Mouse (Mus musculus) MEL (cell line): ENCODE measurements around the gene Hrnr. TPM values are rescaled to one million over a fixed set of nuclear protein-coding genes. Genes with fewer than 3 reads are reported as not detected.

Experiments used
- DNase-seq: peaks from one replicate; pipeline ENCODE4 v3.0.0; 2011; ENCODE audit warnings: low read depth, low spot score
- H3K27ac ChIP-seq: 2 replicates; pipeline ENCODE4 v1.5.1; 2012; ENCODE audit warnings: low read depth, mild to moderate bottlenecking, control low read depth, low read length, moderate library complexity; ENCODE audit not compliant: control insufficient read depth
- H3K27me3 ChIP-seq, 2 experiments: fragments of 150-350 bp in 1 of 2; sonication (generic) in 1 of 2; 2 replicates each; pipeline ENCODE4 v1.6.1; 2012; ENCODE audit warnings: low read length in 2 of 2, mild to moderate bottlenecking in 2 of 2, improper control_type of control experiment in 1 of 2, moderate library complexity in 1 of 2; ENCODE audit not compliant: insufficient read depth in 2 of 2, control insufficient read depth in 1 of 2
- H3K36me3 ChIP-seq, 2 experiments: 2 replicates each; pipeline ENCODE4 v1.6.1; 2012 to 2014; ENCODE audit warnings: low read length in 2 of 2, improper control_type of control experiment in 1 of 2, inconsistent platforms in 1 of 2, mild to moderate bottlenecking in 1 of 2; ENCODE audit not compliant: insufficient read depth in 2 of 2, control insufficient read depth in 1 of 2
- H3K4me1 ChIP-seq, 2 experiments: fragments of 150-350 bp in 1 of 2; sonication (generic) in 1 of 2; 2 replicates each; pipeline ENCODE4 v1.6.1; 2012; ENCODE audit warnings: low read length in 2 of 2, improper control_type of control experiment in 1 of 2, mild to moderate bottlenecking in 1 of 2; ENCODE audit not compliant: insufficient read depth in 2 of 2, control insufficient read depth in 1 of 2
- H3K4me3 ChIP-seq, 2 experiments: fragments of 150-350 bp in 1 of 2; sonication (generic) in 1 of 2; 2 replicates each; pipeline ENCODE4 v1.5.1; 2012; ENCODE audit warnings: low read depth in 2 of 2, low read length in 2 of 2, mild to moderate bottlenecking in 2 of 2, moderate library complexity in 2 of 2, control low read depth in 1 of 2, improper control_type of control experiment in 1 of 2; ENCODE audit not compliant: control insufficient read depth in 1 of 2, insufficient read depth in 1 of 2
- H3K79me2 ChIP-seq: 2 replicates; pipeline ENCODE4 v1.6.1; 2012; ENCODE audit warnings: mild to moderate bottlenecking, low read length, moderate library complexity; ENCODE audit not compliant: control insufficient read depth, poor library complexity, insufficient read depth
- H3K9ac ChIP-seq: 2 replicates; pipeline ENCODE4 v1.6.1; 2012; ENCODE audit warnings: low read depth, mild to moderate bottlenecking, control low read depth, low read length, moderate library complexity; ENCODE audit not compliant: control insufficient read depth, poor library complexity, severe bottlenecking
- H3K9me3 ChIP-seq: fragments of 150-350 bp; sonication (generic); replicated peaks from 2 replicates; pipeline ENCODE4 v1.6.1; 2012; ENCODE audit warnings: mild to moderate bottlenecking, low read length, improper control_type of control experiment, moderate library complexity; ENCODE audit not compliant: insufficient read depth
- CHD1 ChIP-seq: IDR thresholded peaks from 2 replicates; pipeline ENCODE4 v1.6.1; 2012; ENCODE audit warnings: low read depth, mild to moderate bottlenecking, inconsistent platforms, low read length, improper control_type of control experiment
- CHD2 ChIP-seq: IDR thresholded peaks from 2 replicates; pipeline ENCODE4 v1.6.1; 2011; ENCODE audit warnings: low read length, improper control_type of control experiment
- E2F4 ChIP-seq: IDR thresholded peaks from 2 replicates; pipeline ENCODE4 v1.6.1; 2011; ENCODE audit warnings: low read depth, low read length, improper control_type of control experiment, borderline replicate concordance
- ELF1 ChIP-seq: IDR thresholded peaks from 2 replicates; pipeline ENCODE4 v1.6.1; 2014; ENCODE audit warnings: low read depth, mild to moderate bottlenecking, inconsistent platforms, low read length, improper control_type of control experiment, moderate library complexity
- EP300 ChIP-seq, 2 experiments: IDR thresholded peaks; 2 replicates each; pipeline ENCODE4 v1.6.1; 2011; ENCODE audit warnings: improper control_type of control experiment in 2 of 2, low read length in 2 of 2, low read depth in 1 of 2, mild to moderate bottlenecking in 1 of 2
- GATA1 ChIP-seq: IDR thresholded peaks from 2 replicates; pipeline ENCODE4 v1.6.1; 2011; ENCODE audit warnings: low read depth, low read length, improper control_type of control experiment
- JUND ChIP-seq: IDR thresholded peaks from 2 replicates; pipeline ENCODE4 v1.6.1; 2011; ENCODE audit warnings: low read depth, mild to moderate bottlenecking, improper control_type of control experiment, low read length
- MAFK ChIP-seq: IDR thresholded peaks from 2 replicates; pipeline ENCODE4 v1.6.1; 2011; ENCODE audit warnings: low read depth, mild to moderate bottlenecking, low read length, improper control_type of control experiment, borderline replicate concordance
- NRF1 ChIP-seq: IDR thresholded peaks from 2 replicates; pipeline ENCODE4 v1.6.1; 2014; ENCODE audit warnings: low read depth, mild to moderate bottlenecking, inconsistent platforms, low read length, improper control_type of control experiment, moderate library complexity; ENCODE audit not compliant: poor library complexity, insufficient read depth, severe bottlenecking
- POLR2A ChIP-seq, 2 experiments: IDR thresholded peaks; 2 replicates each; pipeline ENCODE4 v1.6.1; 2011 to 2012; ENCODE audit warnings: low read length in 2 of 2, mild to moderate bottlenecking in 2 of 2, control low read depth in 1 of 2, improper control_type of control experiment in 1 of 2, low read depth in 1 of 2, moderate library complexity in 1 of 2; ENCODE audit not compliant: control insufficient read depth in 1 of 2, insufficient read depth in 1 of 2, poor library complexity in 1 of 2
- POLR2AphosphoS5 ChIP-seq: IDR thresholded peaks from 2 replicates; pipeline ENCODE4 v1.6.1; 2012; ENCODE audit warnings: low read depth, borderline replicate concordance, mild to moderate bottlenecking, inconsistent platforms, low read length, moderate library complexity, mixed read lengths
- RAD21 ChIP-seq: IDR thresholded peaks from 2 replicates; pipeline ENCODE4 v1.6.1; 2011; ENCODE audit warnings: mild to moderate bottlenecking, low read depth, low read length, improper control_type of control experiment
- RCOR1 ChIP-seq: IDR thresholded peaks from 2 replicates; pipeline ENCODE4 v1.6.1; 2012; ENCODE audit warnings: low read depth, mild to moderate bottlenecking, inconsistent platforms, low read length, improper control_type of control experiment
- SMC3 ChIP-seq: IDR thresholded peaks from 2 replicates; pipeline ENCODE4 v1.6.1; 2011; ENCODE audit warnings: low read depth, low read length, improper control_type of control experiment
- TAL1 ChIP-seq: IDR thresholded peaks from 2 replicates; pipeline ENCODE4 v1.6.1; 2012; ENCODE audit warnings: mild to moderate bottlenecking, inconsistent platforms, low read length, moderate library complexity, mixed read lengths
- TBP ChIP-seq: IDR thresholded peaks from 2 replicates; pipeline ENCODE4 v1.8.0; 2011; ENCODE audit warnings: low read depth, low read length, improper control_type of control experiment
- TCF12 ChIP-seq: IDR thresholded peaks from 2 replicates; pipeline ENCODE4 v1.6.1; 2014; ENCODE audit warnings: low read depth, mild to moderate bottlenecking, inconsistent platforms, low read length, improper control_type of control experiment, moderate library complexity
- ZC3H11A ChIP-seq: IDR thresholded peaks from 2 replicates; pipeline ENCODE4 v1.6.1; 2012; ENCODE audit warnings: low read depth, mild to moderate bottlenecking, inconsistent platforms, low read length, improper control_type of control experiment
- ZKSCAN1 ChIP-seq: IDR thresholded peaks from 2 replicates; pipeline ENCODE4 v1.6.1; 2012; ENCODE audit warnings: low read depth, mild to moderate bottlenecking, inconsistent platforms, low read length, improper control_type of control experiment, moderate library complexity
- ZMIZ1 ChIP-seq: IDR thresholded peaks from 2 replicates; pipeline ENCODE4 v1.6.1; 2012; ENCODE audit warnings: low read depth, mild to moderate bottlenecking, inconsistent platforms, low read length, improper control_type of control experiment, moderate library complexity
- polyA plus RNA-seq, 2 experiments: library from polyadenylated mRNA; stranded (reverse) in 1 of 2; unstranded in 1 of 2; fragments of >175 nt in 1 of 2; fragments of >200 nt in 1 of 2; gene quantifications; 2 replicates each; pipeline versions ENCODE4 v1.2.1 to v1.2.4; 2012; ENCODE audit warnings: low replicate concordance in 2 of 2, low read depth in 1 of 2; ENCODE audit not compliant: insufficient read length in 2 of 2, insufficient read depth in 1 of 2, missing spikeins in 1 of 2
- total RNA-seq: library from RNA; depleted of rRNA; stranded (reverse); fragments of 300-350 nt; gene quantifications from 2 replicates; pipeline ENCODE4 v1.2.3, GENCODE M21; 2012; rRNA removed

The Hrnr gene
- total RNA-seq (not detected in 2 replicates), polyA plus RNA-seq (not detected)

DNA sequence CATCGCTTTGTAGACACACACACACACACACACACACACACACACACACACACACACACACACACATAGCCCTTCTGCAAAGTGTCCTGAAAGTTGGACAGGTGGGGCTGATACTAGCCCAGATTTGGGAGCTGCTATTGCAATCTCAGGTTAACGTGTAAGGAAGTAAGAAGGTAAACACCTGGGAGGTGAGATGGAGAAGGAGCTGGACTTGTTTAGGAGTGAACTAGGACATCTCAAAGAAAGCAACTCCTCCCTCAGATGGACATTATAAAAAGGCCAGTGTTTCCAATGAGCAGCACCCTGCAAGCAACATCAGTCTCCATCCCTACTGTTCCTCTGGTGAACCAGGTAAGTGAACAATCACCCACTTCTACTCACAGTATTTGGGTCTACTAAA is at the start of gene Hrnr:
Gene Hrnr, plus strand, starts transcription at position 301 of the 400 bp plus-strand sequence.
- no peaks in the 10 kb centered on the region for H3K4me1 ChIP-seq
- TF ChIP-seq ZMIZ1 (no peak), SMC3 (no peak), GATA1 (no peak), TCF12 (no peak), ZC3H11A (no peak), POLR2A (IDR thresholded peaks at IDR 0.05; ENCODE audit: control insufficient read depth in 1 of 2, insufficient read depth in 1 of 2, low read depth in 1 of 2, low read length in 2 of 2, poor library complexity in 1 of 2) (no peak), RCOR1 (no peak), NRF1 (no peak), MAFK (no peak), JUND (no peak), TAL1 (no peak), EP300 (IDR thresholded peaks at IDR 0.05; ENCODE audit: low read depth in 1 of 2, low read length in 2 of 2) (no peak), CHD2 (no peak), TBP (no peak), E2F4 (no peak), ELF1 (no peak)
- H3K9ac ChIP-seq, result no peak within 1 kb of the TSS
- no peaks in the 10 kb centered on the region for H3K9me3 ChIP-seq
- H3K36me3 ChIP-seq, result no peaks in the 10 kb centered on the region
- H3K79me2 ChIP-seq, result no peaks in the 10 kb centered on the region
- H3K27me3 ChIP-seq, result no peaks in the 10 kb centered on the region
- no peak within 1 kb of the TSS for H3K4me3 ChIP-seq
- no peak for DNase-seq
- H3K27ac ChIP-seq, result no peak within 1 kb of the TSS

DNA sequence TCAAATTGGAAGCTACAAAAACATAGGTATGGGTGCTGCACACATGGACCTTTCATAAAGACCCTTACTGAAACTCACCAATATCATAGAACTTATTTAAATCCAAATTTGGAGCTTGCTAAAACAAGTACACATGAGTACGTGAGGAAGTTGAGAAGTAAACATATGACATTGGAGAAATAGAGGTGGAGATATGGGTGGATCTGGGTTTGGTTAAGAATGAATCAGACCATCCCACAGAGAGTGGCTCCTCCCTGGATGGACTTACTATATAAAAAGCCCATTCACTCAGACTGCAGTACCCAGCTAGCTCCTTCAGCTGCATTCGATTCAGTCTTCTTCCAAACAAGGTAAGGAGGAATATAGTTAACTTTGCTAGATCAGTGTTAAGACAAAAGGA is 46.3 kb upstream of the Hrnr start, which contains the start of gene Flg:
Gene Flg, plus strand, starts transcription at position 301 of the 400 bp plus-strand sequence.
- H3K79me2 ChIP-seq, result no peaks in the 10 kb centered on the region
- H3K9me3 ChIP-seq, result no peaks in the 10 kb centered on the region
- H3K27ac ChIP-seq, result no peak within 1 kb of the TSS
- no peak for DNase-seq
- TF ChIP-seq POLR2AphosphoS5, result no peak
- TF ChIP-seq NRF1, result no peak
- TF ChIP-seq ZKSCAN1, result no peak
- TF ChIP-seq TAL1, result no peak
- no peak for TF ChIP-seq ZC3H11A
- TF ChIP-seq CHD1, result no peak
- TF ChIP-seq RAD21, result no peak
- TF ChIP-seq, all 39 proteins: peak for 0
- no peak within 1 kb of the TSS for H3K4me3 ChIP-seq
- no peaks in the 10 kb centered on the region for H3K36me3 ChIP-seq
- H3K4me1 ChIP-seq, result no peaks in the 10 kb centered on the region
- no peaks in the 10 kb centered on the region for H3K27me3 ChIP-seq
- H3K9ac ChIP-seq, result no peak within 1 kb of the TSS
